Mouse (Mus musculus): ENCODE results near the gene Lefty2. TPM values are rescaled to one million over a fixed set of nuclear protein-coding genes. Genes with fewer than 3 reads are reported as not detected.

Lefty2 gene
- polyA plus RNA-seq, 1 experiment from 2014 or later, result 0.16 TPM

DNA sequence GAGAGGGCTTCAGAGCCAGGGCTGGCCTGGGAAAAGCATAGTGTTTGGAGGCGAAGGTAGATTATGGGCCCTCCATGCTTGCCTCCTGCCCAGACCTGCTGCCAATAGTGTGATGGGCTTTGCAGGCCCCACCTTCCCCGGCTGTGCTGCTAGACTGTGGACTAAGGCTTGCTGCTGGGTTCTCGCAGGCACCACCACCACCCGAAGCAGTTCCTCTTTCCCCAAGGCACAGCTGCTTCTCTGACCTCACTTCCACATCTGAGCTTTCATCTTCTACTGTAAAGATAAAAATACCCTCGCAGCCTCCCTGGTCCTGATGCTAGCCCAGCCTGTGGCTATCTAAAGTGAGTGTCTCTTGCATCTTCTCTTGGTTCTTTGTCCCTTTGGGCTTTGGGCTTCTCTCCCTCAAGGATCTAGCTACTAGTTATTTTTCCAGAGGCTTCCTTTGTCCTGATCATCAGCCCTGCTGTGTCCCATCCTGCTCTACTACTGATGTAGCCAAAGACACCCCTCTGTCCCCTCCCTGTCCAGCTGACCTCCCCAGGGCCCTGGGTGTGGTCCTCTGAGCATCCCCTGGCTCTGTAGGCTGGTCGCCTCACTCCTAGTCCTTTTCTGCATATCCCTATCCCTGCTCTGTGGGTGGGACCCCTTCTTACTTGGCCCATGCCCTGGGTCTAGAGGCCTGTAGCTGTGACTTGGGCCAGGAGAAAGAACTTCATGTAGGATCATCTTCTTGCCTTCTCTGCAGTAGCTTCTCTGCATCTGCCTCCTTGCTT lies 29.6 kb downstream of the Lefty2 start:
- no peaks in the 10 kb centered on the region for H3K4me1 ChIP-seq (ENCODE audit: insufficient read depth, low read depth, low read length)
- no peak for ATAC-seq
- no peak for TF ChIP-seq CTCF (IDR thresholded peaks at IDR 0.05)
- no peak for TF ChIP-seq EP300 (IDR thresholded peaks at IDR 0.05)
- H3K9me3 ChIP-seq (ENCODE audit: low read length), result no peaks in the 10 kb centered on the region
- 71% methylated on average over 6 of the region's 6 CpGs for WGBS
- DNase-seq (ENCODE audit: low spot score), result no peak
- H3K9ac ChIP-seq (replicated peaks; ENCODE audit: low read depth), result no peak overlapping the region
- H3K27ac ChIP-seq (ENCODE audit: low read length), result no peak overlapping the region
- no peak overlapping the region for H3K4me3 ChIP-seq (ENCODE audit: low read depth, low read length)
- H3K36me3 ChIP-seq (ENCODE audit: insufficient read depth, low read length), result no peaks in the 10 kb centered on the region
- H3K4me2 ChIP-seq (replicated peaks; ENCODE audit: low read depth, low read length), result no peak overlapping the region
- H3K27me3 ChIP-seq (replicated peaks; ENCODE audit: insufficient read depth, low read length), result no peaks in the 10 kb centered on the region

DNA sequence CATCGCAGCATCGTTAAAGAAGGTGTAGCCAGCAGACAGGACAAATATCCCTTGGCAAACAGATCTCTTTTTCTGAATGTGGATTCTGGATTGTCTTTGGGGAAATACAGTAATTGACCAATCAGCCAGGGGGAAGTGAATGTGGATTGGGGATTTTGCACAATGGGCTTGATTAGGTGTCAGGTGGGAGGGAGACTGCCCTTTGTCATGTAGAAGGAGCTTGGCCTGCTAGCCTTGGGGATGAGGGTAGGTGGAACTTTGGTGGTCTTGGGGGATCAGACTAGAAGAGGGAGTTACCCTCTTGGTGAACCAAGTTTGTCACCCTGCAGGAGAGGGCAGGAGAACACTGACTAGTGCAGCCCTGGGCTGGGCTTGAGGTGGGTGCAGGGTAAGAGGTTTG lies 31.8 kb downstream of the Lefty2 start:
- no peak for TF ChIP-seq CTCF (IDR thresholded peaks at IDR 0.05)
- TF ChIP-seq EP300 (IDR thresholded peaks at IDR 0.05), result no peak
- no peaks in the 10 kb centered on the region for H3K4me1 ChIP-seq (ENCODE audit: insufficient read depth, low read depth, low read length)
- ATAC-seq, result no peak
- H3K36me3 ChIP-seq (ENCODE audit: insufficient read depth, low read length), result no peaks in the 10 kb centered on the region
- H3K9ac ChIP-seq (replicated peaks; ENCODE audit: low read depth), result no peak overlapping the region
- WGBS, result 42% methylated on average over 2 of the region's 2 CpGs
- DNase-seq (ENCODE audit: low spot score), result no peak
- no peaks in the 10 kb centered on the region for H3K9me3 ChIP-seq (ENCODE audit: low read length)
- H3K4me3 ChIP-seq (ENCODE audit: low read depth, low read length), result no peak overlapping the region
- H3K27ac ChIP-seq (ENCODE audit: low read length), result no peak overlapping the region
- no peaks in the 10 kb centered on the region for H3K27me3 ChIP-seq (replicated peaks; ENCODE audit: insufficient read depth, low read length)
- H3K4me2 ChIP-seq (replicated peaks; ENCODE audit: low read depth, low read length), result no peak overlapping the region

DNA sequence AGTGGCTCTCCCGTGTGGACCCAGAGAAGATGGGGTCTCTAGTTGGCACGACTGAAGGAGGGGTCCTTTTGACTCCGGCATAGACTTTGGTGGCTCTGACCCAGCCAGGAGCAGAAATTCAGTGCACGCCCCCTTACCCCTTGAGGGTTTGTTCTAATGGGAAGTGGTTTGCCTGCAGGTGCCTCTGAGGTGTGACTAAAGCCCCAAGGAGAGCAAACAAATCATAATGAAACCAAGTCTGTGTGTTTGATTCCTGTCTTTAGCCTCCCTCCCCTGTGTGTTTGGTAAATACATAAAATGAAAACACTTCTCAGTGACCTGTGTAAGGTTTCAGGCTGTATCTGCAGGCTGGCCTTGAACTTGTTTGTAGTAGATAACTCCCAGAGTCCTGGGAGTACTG lies 33.4 kb downstream of the Lefty2 start:
- 49% methylated on average over 4 of the region's 4 CpGs for WGBS
- DNase-seq (ENCODE audit: low spot score), result no peak
- H3K27ac ChIP-seq (ENCODE audit: low read length), result no peak overlapping the region
- no peak for ATAC-seq
- TF ChIP-seq CTCF (IDR thresholded peaks at IDR 0.05), result no peak
- no peak for TF ChIP-seq EP300 (IDR thresholded peaks at IDR 0.05)
- no peaks in the 10 kb centered on the region for H3K4me1 ChIP-seq (ENCODE audit: insufficient read depth, low read depth, low read length)
- H3K4me3 ChIP-seq (ENCODE audit: low read depth, low read length), result no peak overlapping the region
- H3K4me2 ChIP-seq (replicated peaks; ENCODE audit: low read depth, low read length), result no peak overlapping the region
- no peak overlapping the region for H3K9ac ChIP-seq (replicated peaks; ENCODE audit: low read depth)
- no peaks in the 10 kb centered on the region for H3K9me3 ChIP-seq (ENCODE audit: low read length)
- no peaks in the 10 kb centered on the region for H3K36me3 ChIP-seq (ENCODE audit: insufficient read depth, low read length)
- no peaks in the 10 kb centered on the region for H3K27me3 ChIP-seq (replicated peaks; ENCODE audit: insufficient read depth, low read length)

GRCm38 (mm10) chr1:180929599-180929998 lies 36.7 kb downstream of the Lefty2 start:
- H3K4me3 ChIP-seq (ENCODE audit: low read depth, low read length), result no peak overlapping the region
- H3K4me2 ChIP-seq (replicated peaks; ENCODE audit: low read depth, low read length), result no peak overlapping the region
- TF ChIP-seq EP300 (IDR thresholded peaks at IDR 0.05), result no peak
- no peak for TF ChIP-seq CTCF (IDR thresholded peaks at IDR 0.05)
- H3K27ac ChIP-seq (ENCODE audit: low read length), result no peak overlapping the region
- no peaks in the 10 kb centered on the region for H3K36me3 ChIP-seq (ENCODE audit: insufficient read depth, low read length)
- no peak overlapping the region for H3K9ac ChIP-seq (replicated peaks; ENCODE audit: low read depth)
- no peaks in the 10 kb centered on the region for H3K4me1 ChIP-seq (ENCODE audit: insufficient read depth, low read depth, low read length)
- no peaks in the 10 kb centered on the region for H3K9me3 ChIP-seq (ENCODE audit: low read length)
- 17% methylated on average over 2 of the region's 2 CpGs for WGBS
- DNase-seq (ENCODE audit: low spot score), result no peak
- no peak for ATAC-seq
- H3K27me3 ChIP-seq (replicated peaks; ENCODE audit: insufficient read depth, low read length), result 0 out of 2 replicates have a peak, but pooled peaks cover 2% of the 10 kb centered on the region

DNA sequence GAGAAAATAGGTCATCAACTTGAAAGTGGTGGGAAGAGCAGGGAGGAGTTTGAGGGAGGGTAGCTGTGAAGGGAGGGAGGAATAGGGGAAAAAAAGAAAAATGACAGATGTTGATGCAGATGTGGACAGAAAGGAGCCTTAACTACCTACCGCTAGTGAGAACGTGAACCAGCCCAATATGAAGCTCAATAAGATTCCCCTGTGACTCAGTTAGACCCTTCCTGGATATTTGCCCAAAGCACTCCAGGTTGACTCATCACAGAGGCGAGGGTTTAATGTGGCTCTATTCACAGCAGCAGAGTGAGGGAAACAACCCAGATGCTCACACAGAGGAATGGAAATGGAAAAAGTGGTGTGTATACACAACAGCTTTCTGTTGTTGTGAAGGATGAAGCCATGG lies 38.2 kb downstream of the Lefty2 start:
- DNase-seq (ENCODE audit: low spot score) (no peak), ATAC-seq (no peak)
- Histone ChIP-seq H3K4me3 (ENCODE audit: low read depth, low read length) (no peak overlapping the region), H3K9ac (replicated peaks; ENCODE audit: low read depth) (no peak overlapping the region), H3K4me1 (ENCODE audit: insufficient read depth, low read depth, low read length) (no peaks in the 10 kb centered on the region), H3K4me2 (replicated peaks; ENCODE audit: low read depth, low read length) (no peak overlapping the region), H3K36me3 (ENCODE audit: insufficient read depth, low read length) (no peaks in the 10 kb centered on the region), H3K27ac (ENCODE audit: low read length) (no peak overlapping the region), H3K9me3 (ENCODE audit: low read length) (no peaks in the 10 kb centered on the region), H3K27me3 (replicated peaks; ENCODE audit: insufficient read depth, low read length) (peaks cover 7% of the 10 kb centered on the region; the same call in 1 of the 2 replicates)
- TF ChIP-seq EP300 (IDR thresholded peaks at IDR 0.05) (no peak), CTCF (IDR thresholded peaks at IDR 0.05) (no peak)
- WGBS, result 59% methylated on average over 3 of the region's 3 CpGs

- TF ChIP-seq CTCF (IDR thresholded peaks at IDR 0.05) (no peak), EP300 (IDR thresholded peaks at IDR 0.05) (no peak)
- Histone ChIP-seq H3K4me3 (ENCODE audit: low read depth, low read length) (no peak overlapping the region), H3K9me3 (ENCODE audit: low read length) (no peaks in the 10 kb centered on the region), H3K27me3 (replicated peaks; ENCODE audit: insufficient read depth, low read length) (peaks cover 7% of the 10 kb centered on the region; the same call in 1 of the 2 replicates), H3K9ac (replicated peaks; ENCODE audit: low read depth) (no peak overlapping the region), H3K27ac (ENCODE audit: low read length) (no peak overlapping the region), H3K4me2 (replicated peaks; ENCODE audit: low read depth, low read length) (no peak overlapping the region), H3K36me3 (ENCODE audit: insufficient read depth, low read length) (no peaks in the 10 kb centered on the region), H3K4me1 (ENCODE audit: insufficient read depth, low read depth, low read length) (no peaks in the 10 kb centered on the region)
- WGBS, result 30% methylated on average over 6 of the region's 6 CpGs
- DNase-seq (ENCODE audit: low spot score) (no peak), ATAC-seq (no peak)
Observed at GRCm38 (mm10) chr1:180933659-180934058, 40.8 kb downstream of the Lefty2 start.
